30 mouse cellular contexts compared by ENCODE assay signal in the genomic region with DNA sequence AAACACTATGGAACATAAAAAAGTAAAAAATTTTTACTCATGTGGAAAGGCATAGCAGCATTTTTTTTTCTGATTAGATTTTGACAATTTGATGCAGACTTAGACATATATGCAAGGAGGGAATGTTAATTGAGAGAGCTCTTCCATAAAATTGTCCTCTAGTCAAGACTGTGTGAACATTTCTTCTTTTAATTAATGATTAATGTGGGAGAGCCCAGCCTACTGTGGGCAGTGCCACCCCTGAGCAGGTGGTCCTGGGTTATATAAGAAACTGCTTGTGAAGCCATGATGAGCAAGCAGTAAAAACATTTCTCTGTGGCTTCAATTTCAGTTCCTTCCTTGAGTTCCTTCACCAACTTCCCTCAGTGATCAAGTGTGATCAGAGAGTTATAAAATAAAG.
"Had no signal": no experiment of that assay in that cellular context is flagged by ENCODE, and none has a peak within 500 bp of the region (broad histone marks: within the 10 kb centered on the region; RNA-seq: fewer than 3 reads in every experiment).

No protein-coding gene starts in this region.

- H3K27ac ChIP-seq: limb, embryonic 10.5 days; limb, embryonic 12.5 days; limb, embryonic 13.5 days; limb, embryonic 15.5 days; liver, embryonic 12.5 days; liver, embryonic 13.5 days; liver, embryonic 14.5 days; liver, embryonic 15.5 days; lung, embryonic 15.5 days; macrophage; midbrain, embryonic 10.5 days; midbrain, embryonic 12.5 days; midbrain, embryonic 13.5 days; midbrain, embryonic 15.5 days; neural tube, embryonic 12.5 days had no signal

- H3K4me3 ChIP-seq: limb, embryonic 10.5 days; limb, embryonic 12.5 days; limb, embryonic 13.5 days; limb, embryonic 15.5 days; liver, embryonic 12.5 days; liver, embryonic 13.5 days; liver, embryonic 15.5 days; lung, embryonic 15.5 days; megakaryocyte, embryonic 14.5 days; midbrain, embryonic 10.5 days; midbrain, embryonic 12.5 days; midbrain, embryonic 13.5 days; midbrain, embryonic 15.5 days; myocyte; neural tube, embryonic 12.5 days had no signal

- H3K27me3 ChIP-seq: limb, embryonic 12.5 days; limb, embryonic 13.5 days; limb, embryonic 15.5 days; liver, embryonic 12.5 days; liver, embryonic 13.5 days; liver, embryonic 15.5 days; lung, embryonic 15.5 days; megakaryocyte, embryonic 14.5 days; midbrain, embryonic 12.5 days; midbrain, embryonic 13.5 days; midbrain, embryonic 15.5 days; neural tube, embryonic 12.5 days had no signal

- DNase-seq: left cerebral cortex, postnatal 4 days; liver; liver, embryonic 13.5 days; liver, postnatal 0 days; lung, adult 2 months; lung, embryonic 14.5 days; lung, postnatal 10 days; lung, postnatal 14 days; lung, postnatal 4 days; midbrain, embryonic 14.5 days had no signal

- H3K36me3 ChIP-seq: limb, embryonic 10.5 days; limb, embryonic 12.5 days; limb, embryonic 13.5 days; limb, embryonic 15.5 days; liver, embryonic 12.5 days; liver, embryonic 13.5 days; liver, embryonic 15.5 days; lung, embryonic 15.5 days; midbrain, embryonic 10.5 days; midbrain, embryonic 12.5 days; midbrain, embryonic 13.5 days; midbrain, embryonic 15.5 days; neural tube, embryonic 12.5 days had no signal

- H3K9ac ChIP-seq: limb, embryonic 12.5 days; limb, embryonic 13.5 days; limb, embryonic 15.5 days; liver, embryonic 12.5 days; liver, embryonic 13.5 days; liver, embryonic 14.5 days; liver, embryonic 15.5 days; liver, postnatal 0 days; lung, embryonic 14.5 days; lung, embryonic 15.5 days; midbrain, embryonic 12.5 days; midbrain, embryonic 13.5 days; midbrain, embryonic 15.5 days; neural tube, embryonic 12.5 days had no signal

- H3K4me2 ChIP-seq: limb, embryonic 12.5 days; limb, embryonic 13.5 days; limb, embryonic 15.5 days; liver, embryonic 11.5 days; liver, embryonic 12.5 days; liver, embryonic 13.5 days; liver, embryonic 15.5 days; lung, embryonic 14.5 days; lung, embryonic 15.5 days; midbrain, embryonic 11.5 days; midbrain, embryonic 12.5 days; midbrain, embryonic 13.5 days; midbrain, embryonic 15.5 days; neural tube, embryonic 12.5 days had no signal

- ATAC-seq: liver, embryonic 12.5 days; liver, postnatal 0 days; lung, postnatal 0 days; midbrain, embryonic 13.5 days; midbrain, embryonic 15.5 days; midbrain, embryonic 16.5 days had no signal

- H3K9me3 ChIP-seq: limb, embryonic 10.5 days; limb, embryonic 12.5 days; limb, embryonic 13.5 days; limb, embryonic 15.5 days; liver, embryonic 12.5 days; liver, embryonic 13.5 days; liver, embryonic 15.5 days; lung, embryonic 15.5 days; midbrain, embryonic 10.5 days; midbrain, embryonic 12.5 days; midbrain, embryonic 13.5 days; midbrain, embryonic 15.5 days; neural tube, embryonic 12.5 days had no signal

- H3K4me1 ChIP-seq: limb, embryonic 10.5 days; limb, embryonic 12.5 days; limb, embryonic 13.5 days; limb, embryonic 15.5 days; liver, embryonic 12.5 days; liver, embryonic 13.5 days; liver, embryonic 15.5 days; lung, embryonic 15.5 days; megakaryocyte, embryonic 14.5 days; midbrain, embryonic 10.5 days; midbrain, embryonic 12.5 days; midbrain, embryonic 13.5 days; midbrain, embryonic 15.5 days; neural tube, embryonic 12.5 days had no signal
